Mouse (Mus musculus): ENCODE measurements around the gene Tnfrsf19. TPM values are rescaled to one million over a fixed set of nuclear protein-coding genes. Genes with fewer than 3 reads are reported as not detected.
A peak's percentile ranks its signal among the peaks of the same experiment; 100 is the strongest.

The Tnfrsf19 gene
- total RNA-seq, 2 experiments from 2014 or later = 55.7 to 64.8 TPM

GRCm38 (mm10) chr14:61030366-61030765 lies 15.9 kb downstream of the Tnfrsf19 start:
- intact Hi-C loops (cut with DNase I) = no loop called here
- no peak for DNase-seq (ENCODE audit: low spot score in 2 of 2)

- intact Hi-C loops (cut with DNase I) = no loop called here
- DNase-seq (ENCODE audit: low spot score in 2 of 2) = no peak
Observed at GRCm38 (mm10) chr14:61024006-61024405, 22.3 kb downstream of the Tnfrsf19 start.

- DNase-seq (ENCODE audit: low spot score in 2 of 2) = no peak
Observed at GRCm38 (mm10) chr14:61022383-61022782, 23.9 kb downstream of the Tnfrsf19 start.

GRCm38 (mm10) chr14:61020968-61021367 lies 25.3 kb downstream of the Tnfrsf19 start:
- DNase-seq (ENCODE audit: low spot score in 2 of 2) = no peak
- intact Hi-C loops (cut with DNase I) = no loop called here

More at GRCm38 (mm10) chr14:61022383-61022782, 23.9 kb downstream of the Tnfrsf19 start:
- intact Hi-C loops (cut with DNase I) = no loop called here

GRCm38 (mm10) chr14:61019880-61020279 lies 26.4 kb downstream of the Tnfrsf19 start:
- DNase-seq (ENCODE audit: low spot score in 2 of 2) = no peak
- intact Hi-C loops (cut with DNase I) = no loop called here

GRCm38 (mm10) chr14:61014544-61014943 lies 31.7 kb downstream of the Tnfrsf19 start:
- intact Hi-C loops (cut with DNase I) = no loop called here
- DNase-seq (ENCODE audit: low spot score in 2 of 2) = no peak

- intact Hi-C loops (cut with DNase I) = loop anchor here (2.0 kb wide), 1 partner anchor 24 kb away; no protein-coding TSS in a partner anchor
- peak; percentile 57 to 93 for DNase-seq (ENCODE audit: low spot score in 2 of 2)
Observed at GRCm38 (mm10) chr14:61012397-61012931, 33.8 kb downstream of the Tnfrsf19 start.

GRCm38 (mm10) chr14:61011621-61012174 lies 34.6 kb downstream of the Tnfrsf19 start:
- DNase-seq (ENCODE audit: low spot score in 2 of 2) = no peak
- intact Hi-C loops (cut with DNase I) = loop anchor here (2.0 kb wide), 1 partner anchor 25 kb away; no protein-coding TSS in a partner anchor

GRCm38 (mm10) chr14:61005127-61005837 lies 41.0 kb downstream of the Tnfrsf19 start:
- DNase-seq (ENCODE audit: low spot score in 2 of 2) = no peak
- intact Hi-C loops (cut with DNase I) = no loop called here

- DNase-seq (ENCODE audit: low spot score in 2 of 2) = peak in 1 of 2 experiments; percentile 75
- intact Hi-C loops (cut with DNase I) = no loop called here
Observed at GRCm38 (mm10) chr14:61003676-61004075, 42.6 kb downstream of the Tnfrsf19 start.

GRCm38 (mm10) chr14:61000072-61000471 lies 46.2 kb downstream of the Tnfrsf19 start:
- intact Hi-C loops (cut with DNase I) = no loop called here
- DNase-seq (ENCODE audit: low spot score in 2 of 2) = no peak

- DNase-seq (ENCODE audit: low spot score in 2 of 2) = no peak
- intact Hi-C loops (cut with DNase I) = no loop called here
Observed at GRCm38 (mm10) chr14:60996556-60996955, 49.7 kb downstream of the Tnfrsf19 start.

- intact Hi-C loops (cut with DNase I) = loop anchor here (2.0 to 5.0 kb wide), 2 partner anchors 23 to 44 kb away; no protein-coding TSS in a partner anchor
- DNase-seq (ENCODE audit: low spot score in 2 of 2) = no peak
Observed at GRCm38 (mm10) chr14:60993506-60993905, 52.8 kb downstream of the Tnfrsf19 start.

- intact Hi-C loops (cut with DNase I) = loop anchor here (2.0 to 5.0 kb wide), 2 partner anchors 24 to 44 kb away; no protein-coding TSS in a partner anchor
Observed at GRCm38 (mm10) chr14:60993092-60993491, 53.2 kb downstream of the Tnfrsf19 start.

GRCm38 (mm10) chr14:60992144-60992543 lies 54.1 kb downstream of the Tnfrsf19 start:
- DNase-seq (ENCODE audit: low spot score in 2 of 2) = peak in 1 of 2 experiments; percentile 77
- intact Hi-C loops (cut with DNase I) = loop anchor here (2.0 to 5.0 kb wide), 2 partner anchors 25 to 45 kb away; no protein-coding TSS in a partner anchor

More at GRCm38 (mm10) chr14:60993092-60993491, 53.2 kb downstream of the Tnfrsf19 start:
- DNase-seq (ENCODE audit: low spot score in 2 of 2) = no peak

- intact Hi-C loops (cut with DNase I) = no loop called here
- DNase-seq (ENCODE audit: low spot score in 2 of 2) = no peak
Observed at GRCm38 (mm10) chr14:60988228-60988627, 58.1 kb downstream of the Tnfrsf19 start.

GRCm38 (mm10) chr14:60986926-60987325 lies 59.4 kb downstream of the Tnfrsf19 start:
- no peak for DNase-seq (ENCODE audit: low spot score in 2 of 2)
- intact Hi-C loops (cut with DNase I) = no loop called here

- intact Hi-C loops (cut with DNase I) = no loop called here
- no peak for DNase-seq (ENCODE audit: low spot score in 2 of 2)
Observed at GRCm38 (mm10) chr14:60985077-60985476, 61.2 kb downstream of the Tnfrsf19 start.

- DNase-seq (ENCODE audit: low spot score in 2 of 2) = no peak
- intact Hi-C loops (cut with DNase I) = no loop called here
Observed at GRCm38 (mm10) chr14:60984266-60984665, 62.0 kb downstream of the Tnfrsf19 start.

GRCm38 (mm10) chr14:60982126-60982525 lies 64.2 kb downstream of the Tnfrsf19 start:
- DNase-seq (ENCODE audit: low spot score in 2 of 2) = no peak
- intact Hi-C loops (cut with DNase I) = no loop called here
